Mouse (Mus musculus) adrenal gland, adult 18-20 months (tissue): ENCODE results near the gene Neu2. TPM values are rescaled to one million over a fixed set of nuclear protein-coding genes. Genes with fewer than 3 reads are reported as not detected.
A peak's percentile ranks its signal among the peaks of the same experiment; 100 is the strongest.

Experiments used
- DNase-seq, 2 experiments: peaks; one replicate each; pipeline ENCODE4 v3.0.0; 2021 to 2022; ENCODE audit warnings: low spot score in 2 of 2
- total RNA-seq, 2 experiments: library from RNA; stranded (reverse); gene quantifications; 1 replicate in 1 of 2; 2 replicates in 1 of 2; pipeline ENCODE4 v1.2.3; 2021

Gene Neu2
- total RNA-seq, 2 experiments from 2014 or later, result not detected

- DNase-seq, result no peak
These were observed 24.4 kb downstream of the Neu2 start for GRCm38 (mm10) chr1:87534118-87534517.

GRCm38 (mm10) chr1:87537008-87537407, 27.3 kb downstream of the Neu2 start:
- no peak for DNase-seq

GRCm38 (mm10) chr1:87541614-87542013, 31.9 kb downstream of the Neu2 start:
- DNase-seq, result peak; percentile 30 to 40

GRCm38 (mm10) chr1:87551008-87551407, 41.3 kb downstream of the Neu2 start:
- DNase-seq, result no peak

- no peak for DNase-seq
These were observed 43.9 kb downstream of the Neu2 start for GRCm38 (mm10) chr1:87553586-87553985.

GRCm38 (mm10) chr1:87562967-87563366, 53.3 kb downstream of the Neu2 start:
- no peak for DNase-seq

- no peak for DNase-seq
These were observed 56.1 kb downstream of the Neu2 start for GRCm38 (mm10) chr1:87565760-87566159.

GRCm38 (mm10) chr1:87568398-87568797, 58.7 kb downstream of the Neu2 start:
- DNase-seq, result peak in 1 of 2 experiments; percentile 41

- DNase-seq, result no peak
These were observed 63.6 kb downstream of the Neu2 start for GRCm38 (mm10) chr1:87573261-87573660.

- no peak for DNase-seq
These were observed 64.1 kb downstream of the Neu2 start, which contains the start of gene Ngef for GRCm38 (mm10) chr1:87573800-87574215. Ngef (minus strand) TSS chr1:87573870.

- DNase-seq, result no peak
These were observed 64.7 kb downstream of the Neu2 start for GRCm38 (mm10) chr1:87574353-87574752.

- DNase-seq, result peak; percentile 40 to 45
These were observed 65.1 kb downstream of the Neu2 start for GRCm38 (mm10) chr1:87574785-87575184.

GRCm38 (mm10) chr1:87578965-87579364, 69.3 kb downstream of the Neu2 start:
- no peak for DNase-seq

- no peak for DNase-seq
These were observed 71.1 kb downstream of the Neu2 start for GRCm38 (mm10) chr1:87580824-87581223.

- no peak for DNase-seq
These were observed 79.5 kb downstream of the Neu2 start for GRCm38 (mm10) chr1:87589162-87589561.

- no peak for DNase-seq
These were observed 80.3 kb downstream of the Neu2 start for GRCm38 (mm10) chr1:87589980-87590379.

GRCm38 (mm10) chr1:87594261-87594660, 84.6 kb downstream of the Neu2 start:
- no peak for DNase-seq

GRCm38 (mm10) chr1:87594671-87595070, 85.0 kb downstream of the Neu2 start:
- DNase-seq, result no peak

- no peak for DNase-seq
These were observed 90.8 kb downstream of the Neu2 start for GRCm38 (mm10) chr1:87600533-87600932.

GRCm38 (mm10) chr1:87601801-87602200, 92.1 kb downstream of the Neu2 start:
- DNase-seq, result no peak

- no peak for DNase-seq
These were observed 93.7 kb downstream of the Neu2 start for GRCm38 (mm10) chr1:87603389-87603788.

GRCm38 (mm10) chr1:87605296-87605695, 95.6 kb downstream of the Neu2 start:
- no peak for DNase-seq

- DNase-seq, result no peak
These were observed 97.8 kb downstream of the Neu2 start for GRCm38 (mm10) chr1:87607385-87608091.
